Mouse (Mus musculus): ENCODE results near the gene Adamts15.

DNA sequence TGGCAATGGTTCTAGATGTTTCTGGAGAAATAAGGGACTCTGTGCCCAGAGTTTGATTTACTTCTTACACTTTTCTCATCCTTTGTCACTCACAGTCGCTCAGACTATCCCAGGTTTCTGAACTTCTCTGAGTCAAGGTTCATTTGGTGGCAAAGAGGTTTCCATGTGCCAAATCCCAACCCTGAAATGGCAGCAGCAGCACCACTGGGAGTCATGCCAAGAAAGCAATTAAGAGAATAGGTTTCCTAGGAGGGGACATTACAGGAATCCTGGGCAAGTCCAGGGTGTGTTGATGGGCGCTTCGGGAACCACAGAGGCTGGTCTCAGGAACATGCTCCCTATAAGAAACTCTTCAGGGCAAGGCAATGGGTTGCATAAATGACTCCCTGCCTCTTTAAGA, 26.6 kb downstream of the Adamts15 start:
- no peak for TF ChIP-seq CTCF (IDR thresholded peaks at IDR 0.05; ENCODE audit: low read depth, low read length)
- no peak for TF ChIP-seq POLR2AphosphoS5 (IDR thresholded peaks at IDR 0.05; ENCODE audit: insufficient replicate concordance, low read depth, low read length)
- no peak for TF ChIP-seq GATA1 (IDR thresholded peaks at IDR 0.05; ENCODE audit: borderline replicate concordance, low read length)
- no peak for TF ChIP-seq GATA2 (IDR thresholded peaks at IDR 0.05; ENCODE audit: borderline replicate concordance, low read depth, low read length)
